Mouse (Mus musculus) stomach, embryonic 16.5 days (tissue): Measurements from ENCODE around the gene Wdr91. TPM values are rescaled to one million over a fixed set of nuclear protein-coding genes. Genes with fewer than 3 reads are reported as not detected.

Experiments
- ATAC-seq: fragments of 200-750 bp; cut with Nextera tagmentation; 2 replicates; pipeline ENCODE4 v1.8.0; 2017; ENCODE audit warnings: moderate number of reproducible peaks, moderate TSS enrichment; ENCODE audit not compliant: insufficient read depth, low FRiP score
- H3K27ac ChIP-seq: fragments of 300-500 bp; sonication (generic); 2 replicates; pipeline ENCODE4 v1.5.1; 2014; ENCODE audit warnings: low read length
- H3K27me3 ChIP-seq: fragments of 300-500 bp; sonication (generic); 2 replicates; pipeline ENCODE4 v1.6.1; 2014; ENCODE audit warnings: low read length, control low read depth, mixed read lengths; ENCODE audit not compliant: control insufficient read depth, insufficient read depth
- H3K36me3 ChIP-seq: fragments of 300-500 bp; sonication (generic); 2 replicates; pipeline ENCODE4 v1.6.1; 2014; ENCODE audit warnings: low read length; ENCODE audit not compliant: control insufficient read depth, insufficient read depth
- H3K4me1 ChIP-seq: fragments of 300-500 bp; sonication (generic); 2 replicates; pipeline ENCODE4 v1.6.1; 2014; ENCODE audit warnings: low read length, control low read depth, mixed read lengths; ENCODE audit not compliant: control insufficient read depth, insufficient read depth
- H3K4me2 ChIP-seq: fragments of 300-500 bp; sonication (generic); 2 replicates; pipeline ENCODE4 v1.6.1; 2014; ENCODE audit warnings: low read depth, low read length, mixed read lengths
- H3K4me3 ChIP-seq: fragments of 300-500 bp; sonication (generic); replicated peaks from 2 replicates; pipeline ENCODE4 v1.5.1; 2014; ENCODE audit warnings: mild to moderate bottlenecking, low read length
- H3K9ac ChIP-seq: fragments of 300-500 bp; sonication (generic); 2 replicates; pipeline ENCODE4 v1.6.1; 2014; ENCODE audit warnings: low read length
- H3K9me3 ChIP-seq: fragments of 300-500 bp; sonication (generic); replicated peaks from 2 replicates; pipeline ENCODE4 v1.6.1; 2016; ENCODE audit warnings: low read length, control low read depth; ENCODE audit not compliant: control insufficient read depth
- WGBS: fragments of 180-500 bp; shearing (Covaris S2); extraction: QIAGEN DNeasy Blood & Tissue Kit; methylation state at CpG from one replicate; pipeline ENCODE4 v1.1.7; 2014; 5-methylcytosine and 5-hydroxymethylcytosine counted together
- polyA plus RNA-seq: library from polyadenylated mRNA; unstranded; fragments of >200 nt; fragmentation: Nextera tagmentation; extraction: Ambion mirVana; gene quantifications from 2 replicates; pipeline ENCODE4 v1.2.1, GENCODE M21; 2015

Gene Wdr91
- polyA plus RNA-seq, 1 experiment from 2014 or later: 8.8 TPM

DNA sequence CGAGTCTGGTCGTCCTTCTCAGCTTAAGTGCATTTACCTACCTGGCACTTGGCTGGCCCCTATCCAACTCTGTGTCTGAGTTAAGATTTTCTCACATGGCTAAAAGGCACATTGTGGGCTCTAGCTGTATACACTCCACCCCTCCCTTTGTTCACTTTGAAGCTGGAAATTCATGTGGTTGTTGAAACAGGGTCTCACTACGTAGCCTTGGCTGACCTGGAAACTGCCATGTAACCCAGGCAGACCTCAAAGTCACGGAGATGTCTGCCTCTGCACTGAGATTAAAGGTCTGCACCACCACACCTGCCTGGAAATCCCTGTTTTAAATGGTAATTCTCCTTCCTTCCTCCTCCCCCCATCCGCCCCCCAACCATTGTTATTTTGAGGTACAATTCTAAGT lies 32.8 kb upstream of the Wdr91 start:
- no peak for ATAC-seq
- Histone ChIP-seq H3K4me3 (no peak overlapping the region), H3K9ac (no peak overlapping the region), H3K9me3 (no peaks in the 10 kb centered on the region), H3K36me3 (no peaks in the 10 kb centered on the region), H3K27me3 (no peaks in the 10 kb centered on the region), H3K4me2 (no peak overlapping the region), H3K27ac (no peak overlapping the region), H3K4me1 (no peaks in the 10 kb centered on the region)
- 62% methylated on average over 5 of the region's 5 CpGs for WGBS

GRCm38 (mm10) chr6:34942446-34942845 lies 31.8 kb upstream of the Wdr91 start:
- H3K27me3 ChIP-seq: no peaks in the 10 kb centered on the region
- no peaks in the 10 kb centered on the region for H3K36me3 ChIP-seq
- no peak for ATAC-seq
- H3K9ac ChIP-seq: no peak overlapping the region
- H3K27ac ChIP-seq: no peak overlapping the region
- no peak overlapping the region for H3K4me2 ChIP-seq
- no peak overlapping the region for H3K4me3 ChIP-seq
- 81% methylated on average over 9 of the region's 9 CpGs for WGBS
- no peaks in the 10 kb centered on the region for H3K4me1 ChIP-seq
- H3K9me3 ChIP-seq: no peaks in the 10 kb centered on the region

- H3K4me1 ChIP-seq: no peaks in the 10 kb centered on the region
- no peaks in the 10 kb centered on the region for H3K27me3 ChIP-seq
- no peaks in the 10 kb centered on the region for H3K9me3 ChIP-seq
- H3K36me3 ChIP-seq: no peaks in the 10 kb centered on the region
- no peak overlapping the region for H3K4me3 ChIP-seq
- no peak for ATAC-seq
- no peak overlapping the region for H3K4me2 ChIP-seq
- 62% methylated on average over 2 of the region's 2 CpGs for WGBS
- H3K9ac ChIP-seq: no peak overlapping the region
- H3K27ac ChIP-seq: no peak overlapping the region
Observed at GRCm38 (mm10) chr6:34941496-34941895, 30.8 kb upstream of the Wdr91 start.

DNA sequence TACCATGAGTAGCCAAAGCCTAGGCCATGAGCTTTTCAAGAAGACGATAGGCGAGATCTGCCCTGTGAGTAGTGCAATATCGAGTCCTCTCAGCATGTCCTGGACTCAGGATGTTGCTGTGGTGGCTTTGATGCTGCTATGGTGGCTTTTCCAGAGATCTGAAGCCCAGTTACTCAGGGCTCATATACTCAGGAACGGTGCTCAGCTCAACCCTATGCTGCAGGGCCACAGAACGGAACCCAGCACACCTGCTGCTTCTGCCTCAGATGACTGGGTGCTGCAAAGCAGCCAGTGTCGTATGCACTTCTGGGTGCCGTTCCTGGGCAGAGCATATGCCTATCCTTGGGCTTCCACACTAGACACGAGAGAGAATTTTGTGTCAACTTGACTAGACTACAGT lies 28.8 kb upstream of the Wdr91 start:
- H3K9ac ChIP-seq: no peak overlapping the region
- H3K4me3 ChIP-seq: no peak overlapping the region
- no peaks in the 10 kb centered on the region for H3K27me3 ChIP-seq
- no peak overlapping the region for H3K4me2 ChIP-seq
- WGBS: 92% methylated on average over 8 of the region's 8 CpGs
- ATAC-seq: no peak
- H3K4me1 ChIP-seq: no peaks in the 10 kb centered on the region
- no peaks in the 10 kb centered on the region for H3K36me3 ChIP-seq
- no peak overlapping the region for H3K27ac ChIP-seq
- H3K9me3 ChIP-seq: no peaks in the 10 kb centered on the region

DNA sequence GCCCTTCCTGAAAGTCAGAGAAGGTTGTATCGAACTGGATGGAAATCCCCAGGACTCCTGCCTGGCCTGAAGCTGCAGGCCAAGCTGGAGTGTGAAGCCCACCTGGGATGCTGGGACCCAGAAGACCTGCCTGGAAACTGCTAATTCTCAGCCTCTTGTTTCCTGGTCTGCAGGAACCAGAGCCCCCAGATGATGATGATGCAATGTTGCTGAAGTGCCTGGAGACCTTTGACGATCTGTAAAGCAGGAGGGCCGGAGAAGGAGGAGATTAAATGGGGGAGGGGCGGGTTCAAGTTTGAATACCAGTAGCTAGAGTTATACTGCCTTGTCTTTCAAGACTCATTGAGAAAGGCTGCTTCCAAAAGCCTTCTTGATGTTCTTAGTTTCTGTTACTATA lies 28.3 kb upstream of the Wdr91 start:
- no peaks in the 10 kb centered on the region for H3K9me3 ChIP-seq
- no peak for ATAC-seq
- no peaks in the 10 kb centered on the region for H3K4me1 ChIP-seq
- H3K36me3 ChIP-seq: no peaks in the 10 kb centered on the region
- H3K27me3 ChIP-seq: no peaks in the 10 kb centered on the region
- no peak overlapping the region for H3K9ac ChIP-seq
- no peak overlapping the region for H3K4me3 ChIP-seq
- no peak overlapping the region for H3K4me2 ChIP-seq
- WGBS: 39% methylated on average over 4 of the region's 4 CpGs
- H3K27ac ChIP-seq: no peak overlapping the region

DNA sequence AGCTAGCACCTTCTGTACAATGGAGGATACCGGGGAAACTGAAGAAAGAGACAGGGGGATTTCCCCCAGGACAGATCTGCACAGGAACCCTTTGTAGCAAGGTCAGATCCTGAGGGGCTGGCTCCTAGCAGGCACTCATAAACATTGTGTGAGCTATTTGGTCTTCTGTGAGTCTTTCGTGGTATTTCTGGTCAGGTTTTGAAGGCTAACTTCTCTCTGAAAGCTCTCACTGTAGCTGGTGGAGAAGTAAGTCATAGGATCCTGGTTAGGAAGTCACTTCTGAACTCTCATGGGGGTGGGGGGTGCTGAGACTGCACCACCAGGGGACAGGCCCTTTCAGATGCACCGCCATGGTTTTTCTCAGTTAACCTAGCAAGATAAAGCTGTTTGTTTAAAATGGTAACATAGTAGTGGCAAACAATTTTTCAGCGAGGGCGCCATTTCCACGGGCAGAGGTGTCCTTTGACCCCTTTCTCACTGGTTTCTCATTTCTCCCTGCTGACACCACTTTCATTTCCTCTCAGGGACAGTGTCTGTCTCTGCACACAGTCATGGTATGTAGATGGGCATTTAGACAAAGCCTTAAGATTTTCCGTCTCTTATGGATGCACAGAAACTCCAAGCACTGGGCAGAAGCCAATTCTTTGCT lies 27.7 kb upstream of the Wdr91 start:
- H3K27ac ChIP-seq: no peak overlapping the region
- no peaks in the 10 kb centered on the region for H3K4me1 ChIP-seq
- H3K9me3 ChIP-seq: no peaks in the 10 kb centered on the region
- no peaks in the 10 kb centered on the region for H3K36me3 ChIP-seq
- no peaks in the 10 kb centered on the region for H3K27me3 ChIP-seq
- ATAC-seq: no peak
- H3K4me2 ChIP-seq: no peak overlapping the region
- 43% methylated on average over 7 of the region's 7 CpGs for WGBS
- no peak overlapping the region for H3K4me3 ChIP-seq
- H3K9ac ChIP-seq: no peak overlapping the region

GRCm38 (mm10) chr6:34936743-34937142 lies 26.1 kb upstream of the Wdr91 start:
- Histone ChIP-seq H3K27ac (no peak overlapping the region), H3K4me2 (no peak overlapping the region), H3K4me3 (no peak overlapping the region), H3K36me3 (no peaks in the 10 kb centered on the region), H3K9me3 (no peaks in the 10 kb centered on the region), H3K4me1 (no peaks in the 10 kb centered on the region), H3K27me3 (no peaks in the 10 kb centered on the region), H3K9ac (no peak overlapping the region)
- 73% methylated on average over 5 of the region's 5 CpGs for WGBS
- no peak for ATAC-seq

- WGBS: 80% methylated on average over 1 of the region's 1 CpGs
- no peaks in the 10 kb centered on the region for H3K9me3 ChIP-seq
- H3K27me3 ChIP-seq: no peaks in the 10 kb centered on the region
- no peak overlapping the region for H3K9ac ChIP-seq
- H3K36me3 ChIP-seq: no peaks in the 10 kb centered on the region
- H3K27ac ChIP-seq: no peak overlapping the region
- no peak overlapping the region for H3K4me2 ChIP-seq
- H3K4me1 ChIP-seq: no peaks in the 10 kb centered on the region
- H3K4me3 ChIP-seq: no peak overlapping the region
- ATAC-seq: no peak
Observed at GRCm38 (mm10) chr6:34932633-34933032, 22.0 kb upstream of the Wdr91 start.

- 96% methylated on average over 8 of the region's 8 CpGs for WGBS
- H3K27me3 ChIP-seq: no peaks in the 10 kb centered on the region
- no peak overlapping the region for H3K27ac ChIP-seq
- H3K4me1 ChIP-seq: no peaks in the 10 kb centered on the region
- no peaks in the 10 kb centered on the region for H3K9me3 ChIP-seq
- H3K36me3 ChIP-seq: no peaks in the 10 kb centered on the region
- H3K4me2 ChIP-seq: no peak overlapping the region
- H3K4me3 ChIP-seq: no peak overlapping the region
- ATAC-seq: no peak
- H3K9ac ChIP-seq: no peak overlapping the region
Observed at GRCm38 (mm10) chr6:34927594-34927993, 16.9 kb upstream of the Wdr91 start.

DNA sequence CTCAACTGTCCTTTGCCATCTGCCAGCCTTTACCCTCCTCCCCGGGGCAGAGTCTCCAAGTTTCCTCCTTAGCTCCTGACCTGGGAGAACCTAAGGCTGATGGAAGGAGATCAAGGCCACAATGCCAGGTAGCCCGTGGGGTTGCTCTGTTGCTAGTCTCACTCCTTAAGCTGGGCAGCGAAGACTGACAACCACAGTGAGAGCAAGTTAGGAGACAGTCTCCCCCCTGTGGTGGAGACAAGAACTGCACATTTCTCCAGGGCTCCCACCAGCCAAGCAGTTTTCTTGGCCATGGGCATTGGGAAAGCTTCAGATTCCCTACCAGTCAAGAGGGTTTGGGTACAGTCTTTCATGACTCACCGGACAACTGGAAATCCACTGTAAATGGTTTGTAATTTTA lies 16.5 kb upstream of the Wdr91 start:
- H3K4me3 ChIP-seq: no peak overlapping the region
- no peaks in the 10 kb centered on the region for H3K4me1 ChIP-seq
- no peaks in the 10 kb centered on the region for H3K27me3 ChIP-seq
- H3K9ac ChIP-seq: no peak overlapping the region
- ATAC-seq: no peak
- H3K36me3 ChIP-seq: no peaks in the 10 kb centered on the region
- WGBS: 39% methylated on average over 4 of the region's 4 CpGs
- H3K9me3 ChIP-seq: no peaks in the 10 kb centered on the region
- H3K4me2 ChIP-seq: no peak overlapping the region
- no peak overlapping the region for H3K27ac ChIP-seq
